Mouse (Mus musculus) mesoderm, embryonic 11.5 days (tissue): ENCODE data around the gene Cers6.
A peak's percentile ranks its signal among the peaks of the same experiment; 100 is the strongest.

Experiments
- DNase-seq: peaks from one replicate; pipeline ENCODE4 v3.0.0-alpha.2; 2012; ENCODE audit warnings: low read depth, low spot score

Cers6 gene

GRCm38 (mm10) chr2:68960060-68960459, 98.8 kb downstream of the Cers6 start:
- DNase-seq = no peak

- no peak for DNase-seq
These were observed 99.4 kb downstream of the Cers6 start for GRCm38 (mm10) chr2:68960620-68961019.

GRCm38 (mm10) chr2:68966360-68966759, 105.1 kb downstream of the Cers6 start:
- DNase-seq = no peak

GRCm38 (mm10) chr2:68968028-68968427, 106.8 kb downstream of the Cers6 start:
- no peak for DNase-seq

- DNase-seq = no peak
These were observed 110.6 kb downstream of the Cers6 start for GRCm38 (mm10) chr2:68971840-68972239.

- no peak for DNase-seq
These were observed 112.5 kb downstream of the Cers6 start for GRCm38 (mm10) chr2:68973753-68974152.

- no peak for DNase-seq
These were observed 114.0 kb downstream of the Cers6 start for GRCm38 (mm10) chr2:68975286-68975685.

GRCm38 (mm10) chr2:68975780-68976179, 114.5 kb downstream of the Cers6 start:
- no peak for DNase-seq

GRCm38 (mm10) chr2:68978244-68978643, 117.0 kb downstream of the Cers6 start:
- DNase-seq = peak; percentile 45

GRCm38 (mm10) chr2:68978660-68979604, 117.7 kb downstream of the Cers6 start:
- no peak for DNase-seq

- DNase-seq = no peak
These were observed 120.1 kb downstream of the Cers6 start for GRCm38 (mm10) chr2:68981302-68981701.

GRCm38 (mm10) chr2:68981756-68982409, 120.6 kb downstream of the Cers6 start:
- DNase-seq = no peak

- DNase-seq = no peak
These were observed 121.7 kb downstream of the Cers6 start for GRCm38 (mm10) chr2:68982979-68983378.

- no peak for DNase-seq
These were observed 122.2 kb downstream of the Cers6 start for GRCm38 (mm10) chr2:68983431-68983830.

GRCm38 (mm10) chr2:68989117-68989516, 127.9 kb downstream of the Cers6 start:
- no peak for DNase-seq

- DNase-seq = no peak
These were observed 131.4 kb downstream of the Cers6 start for GRCm38 (mm10) chr2:68992629-68993028.

- DNase-seq = no peak
These were observed 133.2 kb downstream of the Cers6 start for GRCm38 (mm10) chr2:68994441-68994840.

GRCm38 (mm10) chr2:68995723-68996122, 134.5 kb downstream of the Cers6 start:
- DNase-seq = no peak

GRCm38 (mm10) chr2:68996268-68996667, 135.0 kb downstream of the Cers6 start:
- DNase-seq = no peak

GRCm38 (mm10) chr2:69004001-69004400, 142.8 kb downstream of the Cers6 start:
- no peak for DNase-seq

- peak; percentile 45 for DNase-seq
These were observed 150.2 kb downstream of the Cers6 start for GRCm38 (mm10) chr2:69011392-69011791.

GRCm38 (mm10) chr2:69011860-69012259, 150.6 kb downstream of the Cers6 start:
- no peak for DNase-seq

GRCm38 (mm10) chr2:69014241-69014640, 153.0 kb downstream of the Cers6 start:
- DNase-seq = no peak
